Mouse (Mus musculus) bone marrow, adult 2 months (tissue): Measurements from ENCODE around the gene Hsf5.

Source experiments
- CTCF ChIP-seq: fragments of 200-500 bp; IDR thresholded peaks from 2 replicates; pipeline ENCODE4 v1.5.1; 2011; ENCODE audit warnings: low read length, control low read depth; ENCODE audit not compliant: control insufficient read depth, insufficient read depth
- POLR2A ChIP-seq: fragments of 200-500 bp; IDR thresholded peaks from 2 replicates; pipeline ENCODE4 v1.6.1; 2011; ENCODE audit warnings: low read depth, mild to moderate bottlenecking, control low read depth, low read length, borderline replicate concordance; ENCODE audit not compliant: control insufficient read depth

DNA sequence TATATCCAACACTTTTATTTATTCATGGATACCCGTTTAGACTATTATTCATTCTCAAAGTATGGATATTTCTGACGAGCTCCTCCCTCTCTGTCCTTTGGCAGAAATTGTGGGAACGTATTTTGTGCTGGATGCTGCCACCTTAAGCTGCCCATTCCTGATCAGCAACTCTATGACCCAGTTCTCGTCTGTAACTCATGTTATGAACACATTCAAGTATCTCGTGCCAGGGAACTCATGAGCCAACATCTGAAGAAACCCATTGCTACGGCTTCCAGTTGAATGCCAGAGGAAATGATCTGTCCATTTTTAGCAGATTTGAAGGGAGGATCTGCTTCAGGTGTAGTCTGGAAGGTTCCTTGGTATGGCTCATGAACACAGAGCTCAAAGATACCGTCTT is 3.0 kb upstream of the Hsf5 start:
- TF ChIP-seq POLR2A (no peak), CTCF (no peak)
